Mouse (Mus musculus) kidney, embryonic 14.5 days (tissue): ENCODE measurements around the gene Phf20. TPM values are rescaled to one million over a fixed set of nuclear protein-coding genes. Genes with fewer than 3 reads are reported as not detected.

ENCODE experiments used
- ATAC-seq: fragments of 200-750 bp; cut with Nextera tagmentation; 2 replicates; pipeline ENCODE4 v1.8.0; 2017; ENCODE audit warnings: moderate number of reproducible peaks, mild to moderate bottlenecking, moderate TSS enrichment, moderate library complexity; ENCODE audit not compliant: low FRiP score, low TSS enrichment
- H3K27ac ChIP-seq: fragments of 300-500 bp; sonication (generic); 2 replicates; pipeline ENCODE4 v1.5.1; 2014; ENCODE audit warnings: low read depth, mild to moderate bottlenecking, low read length, moderate library complexity, mixed read lengths
- H3K27me3 ChIP-seq: fragments of 300-500 bp; sonication (generic); 2 replicates; pipeline ENCODE4 v1.6.1; 2014; ENCODE audit warnings: mild to moderate bottlenecking, low read length; ENCODE audit not compliant: control insufficient read depth, insufficient read depth
- H3K36me3 ChIP-seq: fragments of 300-500 bp; sonication (generic); 2 replicates; pipeline ENCODE4 v1.6.1; 2014; ENCODE audit warnings: low read length, mixed read lengths; ENCODE audit not compliant: control insufficient read depth, insufficient read depth
- H3K4me1 ChIP-seq: fragments of 300-500 bp; sonication (generic); 2 replicates; pipeline ENCODE4 v1.6.1; 2014; ENCODE audit warnings: low read length, mixed read lengths; ENCODE audit not compliant: control insufficient read depth, insufficient read depth
- H3K4me2 ChIP-seq: fragments of 300-500 bp; sonication (generic); replicated peaks from 2 replicates; pipeline ENCODE4 v1.6.1; 2014; ENCODE audit warnings: low read depth, mild to moderate bottlenecking, low read length
- H3K4me3 ChIP-seq: fragments of 300-500 bp; sonication (generic); 2 replicates; pipeline ENCODE4 v1.5.1; 2014; ENCODE audit warnings: mild to moderate bottlenecking, low read length
- H3K9ac ChIP-seq: fragments of 300-500 bp; sonication (generic); 2 replicates; pipeline ENCODE4 v1.6.1; 2014; ENCODE audit warnings: low read depth, mild to moderate bottlenecking, low read length, moderate library complexity
- H3K9me3 ChIP-seq: fragments of 300-500 bp; sonication (generic); 2 replicates; pipeline ENCODE4 v1.6.1; 2016; ENCODE audit warnings: low read length; ENCODE audit not compliant: control insufficient read depth
- WGBS: fragments of 180-500 bp; shearing (Covaris S2); extraction: QIAGEN DNeasy Blood & Tissue Kit; methylation state at CpG from one replicate; pipeline ENCODE4 v1.1.7; 2014; 5-methylcytosine and 5-hydroxymethylcytosine counted together
- polyA plus RNA-seq: library from polyadenylated mRNA; unstranded; fragments of >200 nt; fragmentation: Nextera tagmentation; extraction: Ambion mirVana; gene quantifications from 2 replicates; pipeline ENCODE4 v1.2.1, GENCODE M21; 2014

The Phf20 gene
- polyA plus RNA-seq, 1 experiment from 2014 or later, result 71.7 TPM

DNA sequence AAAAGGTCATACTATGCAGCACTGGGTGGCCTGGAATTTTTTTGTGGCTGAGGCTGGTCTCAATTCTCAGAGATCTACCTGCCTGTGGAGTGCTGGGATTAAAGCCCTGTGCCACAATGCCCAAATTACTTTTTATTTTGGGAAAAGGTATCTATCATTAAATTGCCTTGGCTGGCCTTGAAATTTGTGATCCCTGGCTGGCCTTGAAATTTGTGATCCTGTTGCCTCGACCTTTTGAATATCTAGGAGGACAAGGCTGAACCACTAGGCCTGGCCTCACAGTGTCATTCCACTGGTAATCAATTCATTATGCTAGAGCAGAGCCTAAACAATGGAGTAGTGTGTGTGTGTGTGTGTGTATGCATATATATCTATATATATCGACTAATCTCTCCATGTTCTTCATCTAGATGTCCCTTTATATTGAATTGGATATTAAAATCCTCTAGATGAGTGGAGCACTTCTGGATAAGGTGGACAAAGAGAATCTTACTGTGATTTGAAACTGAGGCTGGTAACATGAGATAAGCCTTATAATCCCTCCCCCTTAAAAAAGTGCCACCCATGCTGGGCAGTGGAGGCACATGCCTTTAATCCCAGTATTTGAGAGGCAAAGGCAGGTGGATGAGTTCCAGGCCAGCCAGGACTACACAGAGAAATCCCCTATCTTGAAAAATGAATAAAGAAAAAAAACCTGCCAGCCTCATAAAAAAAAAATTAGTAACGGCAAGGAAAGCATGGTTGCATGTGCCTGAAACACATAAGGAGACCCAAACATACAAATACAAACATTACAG lies 3.0 kb upstream of the Phf20 start:
- Histone ChIP-seq H3K27me3 (no peaks in the 10 kb centered on the region), H3K4me2 (no peak overlapping the region), H3K4me1 (peaks cover 9% of the 10 kb centered on the region), H3K9me3 (no peaks in the 10 kb centered on the region), H3K36me3 (no peaks in the 10 kb centered on the region), H3K9ac (no peak overlapping the region), H3K27ac (no peak overlapping the region), H3K4me3 (no peak overlapping the region)
- WGBS, result 80% methylated on average over 3 of the region's 3 CpGs
- no peak for ATAC-seq

DNA sequence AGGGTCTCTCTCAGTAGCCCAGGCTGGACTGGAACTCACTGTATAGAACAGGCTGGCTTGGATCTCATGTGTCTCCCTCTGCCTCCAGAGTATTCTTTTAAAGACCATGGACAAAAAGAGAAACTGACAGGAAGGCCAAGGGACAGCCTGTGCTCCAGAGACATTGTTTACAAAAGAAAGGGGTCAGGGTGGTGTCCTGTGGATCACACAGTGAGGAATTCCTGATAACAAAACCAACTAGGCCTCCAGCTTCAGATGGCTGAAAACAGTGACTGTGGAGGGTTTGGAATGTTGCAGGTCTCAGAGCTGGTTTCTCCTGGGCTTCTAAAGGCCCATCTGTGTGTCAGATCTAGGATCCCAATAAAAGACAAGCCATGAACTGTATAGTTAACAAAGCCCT lies 1.7 kb upstream of the Phf20 start:
- Histone ChIP-seq H3K27me3 (no peaks in the 10 kb centered on the region), H3K27ac (no peak overlapping the region), H3K4me1 (peaks cover 15% of the 10 kb centered on the region), H3K4me2 (no peak overlapping the region), H3K9me3 (no peaks in the 10 kb centered on the region), H3K4me3 (no peak overlapping the region), H3K36me3 (0 out of 2 replicates have a peak, but pooled peaks cover 2% of the 10 kb centered on the region), H3K9ac (no peak overlapping the region)
- no peak for ATAC-seq

DNA sequence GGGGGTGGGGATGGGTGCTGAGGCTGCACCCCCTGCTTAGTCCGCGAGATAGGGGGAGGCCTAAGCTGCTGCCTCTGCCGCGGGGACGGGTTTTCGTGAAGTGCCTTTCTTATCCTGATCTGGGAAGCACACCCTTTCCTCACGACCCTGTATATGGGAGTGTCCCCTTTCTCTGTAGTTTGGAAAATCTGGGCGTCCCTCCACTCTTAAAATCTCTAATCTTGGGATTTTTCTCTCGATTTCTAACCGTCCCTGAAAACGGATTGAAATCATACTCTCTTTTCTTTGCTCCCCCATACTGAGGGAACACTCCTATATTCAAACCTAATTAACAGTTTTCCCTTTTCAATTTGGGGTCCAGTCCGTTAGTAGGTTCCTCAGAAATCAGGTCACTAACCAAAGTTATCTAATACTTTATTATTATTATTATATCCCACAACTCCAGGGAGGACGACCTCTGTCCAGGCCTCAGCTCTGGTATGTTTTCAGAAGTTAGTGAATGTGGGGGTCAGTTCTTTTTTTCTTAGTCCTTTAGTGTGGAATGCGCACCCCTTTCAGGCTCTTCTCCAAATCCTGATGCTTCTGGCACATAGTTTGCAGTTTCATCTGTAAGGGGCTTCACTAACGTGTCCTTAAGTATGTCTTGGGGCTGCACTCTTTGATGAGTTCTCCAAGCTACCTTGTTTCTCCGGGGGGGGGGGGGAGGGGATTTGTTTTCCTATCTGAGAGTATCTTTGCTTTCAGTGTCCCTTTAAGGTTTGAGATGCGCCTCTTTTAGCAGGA lies 1.1 kb downstream of the Phf20 start:
- H3K4me1 ChIP-seq, result peaks cover 19% of the 10 kb centered on the region
- peak overlapping the region; percentile 71 for H3K4me2 ChIP-seq
- no peak for ATAC-seq
- WGBS, result 3% methylated on average over 17 of the region's 17 CpGs
- peak overlapping the region; percentile 95 for H3K27ac ChIP-seq
- peaks cover 2% of the 10 kb centered on the region; the same call in 1 of the 2 replicates for H3K36me3 ChIP-seq
- no peaks in the 10 kb centered on the region for H3K9me3 ChIP-seq
- H3K9ac ChIP-seq, result peak overlapping the region; percentile 89
- peak overlapping the region; percentile 72 for H3K4me3 ChIP-seq
- no peaks in the 10 kb centered on the region for H3K27me3 ChIP-seq

DNA sequence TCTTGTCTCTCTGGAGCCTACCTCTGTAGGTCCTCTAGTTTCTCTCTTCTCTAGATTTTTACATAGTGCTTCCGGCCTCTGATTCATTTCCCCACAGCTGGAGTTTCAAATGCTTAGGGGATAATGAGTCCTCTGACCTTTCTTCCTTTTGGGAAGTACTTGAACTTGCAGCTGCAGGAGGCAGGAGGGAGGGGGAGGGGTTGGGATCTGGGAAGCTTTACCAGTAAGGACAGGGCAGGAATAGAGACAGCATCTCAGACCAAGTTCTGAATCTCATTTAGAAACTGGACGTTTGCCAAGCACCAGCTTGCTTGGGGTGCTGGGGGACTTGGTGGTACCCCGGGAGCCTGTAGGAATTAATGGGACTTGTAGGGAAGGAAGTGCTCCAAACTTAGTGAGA lies 3.7 kb downstream of the Phf20 start:
- Histone ChIP-seq H3K27me3 (no peaks in the 10 kb centered on the region), H3K4me2 (no peak overlapping the region; the same call in 1 of the 2 replicates), H3K9me3 (no peaks in the 10 kb centered on the region), H3K4me1 (peaks cover 28% of the 10 kb centered on the region), H3K4me3 (no peak overlapping the region), H3K36me3 (peaks cover 7% of the 10 kb centered on the region; the same call in 1 of the 2 replicates), H3K9ac (no peak overlapping the region), H3K27ac (0 out of 2 replicates have a peak overlapping the region, but pooled peaks have one; percentile 9)
- 57% methylated on average over 3 of the region's 3 CpGs for WGBS
- no peak for ATAC-seq

DNA sequence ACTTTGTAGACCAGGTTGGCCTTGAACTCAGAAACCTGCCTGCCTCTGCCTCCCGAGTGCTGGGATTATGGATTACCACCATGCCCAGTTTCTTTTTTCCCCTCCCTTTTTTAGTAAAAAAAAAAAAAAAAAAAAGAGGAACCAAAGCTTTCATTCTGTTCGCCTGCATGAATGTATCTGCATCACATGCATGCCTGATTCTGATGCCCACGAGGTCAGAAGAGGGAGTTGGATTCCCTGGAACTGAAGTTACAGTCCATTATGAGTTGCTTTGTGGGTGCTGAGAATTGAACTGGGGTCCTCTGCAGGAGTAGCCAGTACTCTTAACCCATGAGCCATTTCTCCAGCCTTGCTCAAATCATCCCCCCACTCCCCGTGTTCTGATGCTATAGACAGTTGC lies 5.2 kb downstream of the Phf20 start:
- Histone ChIP-seq H3K9me3 (no peaks in the 10 kb centered on the region), H3K4me3 (no peak overlapping the region), H3K9ac (no peak overlapping the region), H3K27ac (no peak overlapping the region), H3K27me3 (no peaks in the 10 kb centered on the region), H3K4me1 (peaks cover 26% of the 10 kb centered on the region), H3K4me2 (no peak overlapping the region), H3K36me3 (peaks cover 12% of the 10 kb centered on the region; the same call in 1 of the 2 replicates)
- ATAC-seq, result no peak
- 93% methylated on average over 4 of the region's 4 CpGs for WGBS

DNA sequence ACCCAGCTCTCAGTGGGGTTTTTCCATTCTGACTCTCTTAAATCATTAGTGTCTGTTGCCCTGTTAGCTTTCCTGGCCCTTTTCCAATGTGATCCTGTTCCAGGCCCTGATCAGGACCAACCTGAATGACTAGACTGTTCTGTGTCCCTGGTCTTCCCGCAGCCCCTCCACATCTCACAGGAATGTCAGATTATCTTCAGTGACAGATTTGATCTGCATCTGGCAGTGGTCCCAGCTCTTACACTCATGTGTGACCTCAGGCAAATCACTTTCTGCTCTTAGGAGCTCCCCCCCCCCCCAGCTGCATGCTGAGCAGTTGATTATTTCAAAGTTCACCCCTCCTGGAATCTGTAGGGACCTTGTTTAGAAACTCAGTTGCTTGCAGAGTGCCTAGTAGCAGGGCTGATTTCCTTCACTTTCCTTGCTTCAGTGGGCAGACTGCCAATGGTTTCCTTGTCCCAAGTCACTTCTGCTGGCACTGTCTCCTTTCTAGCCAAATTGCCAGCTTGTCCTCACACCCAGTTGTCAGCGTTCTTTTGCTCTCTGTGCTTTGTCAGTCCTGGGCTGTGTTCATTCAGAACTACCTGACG lies 6.7 kb downstream of the Phf20 start:
- Histone ChIP-seq H3K27ac (peak overlapping the region; percentile 62; the same call in 1 of the 2 replicates), H3K4me3 (no peak overlapping the region), H3K36me3 (peaks cover 18% of the 10 kb centered on the region; the same call in 1 of the 2 replicates), H3K9me3 (no peaks in the 10 kb centered on the region), H3K9ac (no peak overlapping the region), H3K4me2 (no peak overlapping the region), H3K27me3 (no peaks in the 10 kb centered on the region), H3K4me1 (peaks cover 20% of the 10 kb centered on the region; the same call in 1 of the 2 replicates)
- ATAC-seq, result peak; percentile 50; the same call in 1 of the 2 replicates
- 57% methylated on average over 3 of the region's 3 CpGs for WGBS

DNA sequence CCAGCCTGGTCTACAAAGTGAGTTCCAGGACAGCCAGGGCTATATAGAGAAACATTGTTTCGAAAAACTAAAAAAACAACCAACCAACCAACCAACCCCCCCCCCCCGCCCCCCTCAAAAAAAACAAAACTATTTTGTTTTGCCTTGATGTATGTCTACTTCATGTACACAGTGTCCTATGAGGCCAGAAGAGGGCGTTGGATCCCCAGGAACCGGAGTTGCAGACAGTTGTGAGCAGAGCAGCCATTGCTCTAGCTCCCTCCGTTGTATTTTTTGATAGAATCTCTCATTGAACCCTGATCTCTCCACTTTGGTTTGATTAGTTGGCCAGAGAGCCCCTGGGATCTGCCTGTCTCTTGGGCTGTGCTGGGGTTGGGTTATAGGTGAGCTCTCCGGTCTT lies 7.7 kb downstream of the Phf20 start:
- H3K9me3 ChIP-seq, result no peaks in the 10 kb centered on the region
- H3K36me3 ChIP-seq, result peaks cover 18% of the 10 kb centered on the region; the same call in 1 of the 2 replicates
- H3K27ac ChIP-seq, result no peak overlapping the region

DNA sequence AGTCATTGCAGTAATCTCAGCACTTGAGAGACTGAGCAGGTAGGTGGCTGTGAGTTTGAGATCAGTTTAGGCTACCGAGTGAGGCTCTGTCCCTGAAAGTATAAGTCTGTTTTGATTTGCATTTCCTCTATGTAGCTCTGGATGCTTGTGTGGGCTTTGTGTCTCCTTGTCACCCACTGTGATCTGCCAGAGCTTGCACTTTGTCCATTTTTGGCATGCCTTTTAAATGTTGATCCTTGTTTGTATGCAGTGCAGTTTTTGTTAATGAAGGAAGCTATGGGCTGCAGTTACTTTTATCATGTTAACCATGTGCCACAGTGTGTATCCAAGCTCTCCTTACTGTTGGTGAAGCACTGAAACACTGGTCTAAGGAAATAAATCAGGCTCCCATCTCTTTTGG lies 21.5 kb downstream of the Phf20 start:
- ATAC-seq, result no peak
- Histone ChIP-seq H3K27ac (no peak overlapping the region), H3K4me3 (no peak overlapping the region), H3K36me3 (peaks cover 12% of the 10 kb centered on the region; the same call in 1 of the 2 replicates), H3K4me2 (no peak overlapping the region), H3K9ac (no peak overlapping the region), H3K27me3 (no peaks in the 10 kb centered on the region), H3K9me3 (no peaks in the 10 kb centered on the region), H3K4me1 (no peaks in the 10 kb centered on the region)
- 92% methylated on average over 1 of the region's 1 CpGs for WGBS

More for the DNA sequence above, 7.7 kb downstream of the Phf20 start:
- peaks cover 15% of the 10 kb centered on the region; the same call in 1 of the 2 replicates for H3K4me1 ChIP-seq
- H3K9ac ChIP-seq, result no peak overlapping the region
- H3K4me3 ChIP-seq, result no peak overlapping the region
- H3K4me2 ChIP-seq, result no peak overlapping the region
- no peak for ATAC-seq
- 93% methylated on average over 6 of the region's 6 CpGs for WGBS
- H3K27me3 ChIP-seq, result no peaks in the 10 kb centered on the region
